Mouse (Mus musculus): ENCODE measurements at regions not wholly inside any gene's neighbourhood (a gene's known extent, or its start where the extent isn't known, plus 50 kb on each side); places are given as distances from the start of the nearest gene placed in this dataset.
"Not testable (repeated sequence)": the region's sequence is repeated elsewhere in the genome, so short reads cannot be mapped to it uniquely, and the experiment has no call there.

DNA sequence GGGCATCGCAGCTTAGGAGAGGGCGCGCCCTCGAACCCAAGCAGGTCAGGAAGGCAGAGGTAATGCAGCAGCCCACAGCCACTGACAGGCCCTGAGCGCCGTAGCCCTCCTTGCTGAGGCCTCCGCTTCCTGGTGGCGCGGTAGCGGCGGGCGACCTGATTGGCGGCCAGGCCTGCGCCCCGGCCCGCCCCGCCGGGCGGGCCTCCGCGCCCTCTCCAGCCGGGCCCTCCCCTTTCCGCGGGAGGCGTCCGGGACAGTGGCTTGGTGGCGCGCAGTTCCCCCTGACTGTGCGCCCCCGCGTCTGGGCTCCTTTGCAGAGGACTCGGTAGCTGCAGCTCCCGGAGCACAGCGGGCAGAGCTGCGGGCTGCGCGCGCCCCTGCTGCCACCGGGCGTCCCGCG is 242.1 kb downstream of the Gm21863 start:
- H3K27ac ChIP-seq (replicated peaks; ENCODE audit: low read depth, low read length); H3K36me3 ChIP-seq (ENCODE audit: control insufficient read depth, insufficient read depth, low read length); H3K9me3 ChIP-seq (ENCODE audit: control insufficient read depth, low read length); ATAC-seq (ENCODE audit: insufficient number of reproducible peaks, low FRiP score, low TSS enrichment, low read depth); H3K4me2 ChIP-seq (ENCODE audit: low read depth, severe bottlenecking); H3K9ac ChIP-seq (ENCODE audit: low read length); H3K4me1 ChIP-seq (ENCODE audit: control insufficient read depth, insufficient read depth, low read length); H3K27me3 ChIP-seq (ENCODE audit: control insufficient read depth, insufficient read depth, low read length): not testable (repeated sequence)
- peak; percentile 70 for DNase-seq (ENCODE audit: low spot score)
- 3% methylated on average over 8 of the region's 42 CpGs for WGBS
- peak overlapping the region; percentile 39 for H3K4me3 ChIP-seq (ENCODE audit: low read depth, low read length)

DNA sequence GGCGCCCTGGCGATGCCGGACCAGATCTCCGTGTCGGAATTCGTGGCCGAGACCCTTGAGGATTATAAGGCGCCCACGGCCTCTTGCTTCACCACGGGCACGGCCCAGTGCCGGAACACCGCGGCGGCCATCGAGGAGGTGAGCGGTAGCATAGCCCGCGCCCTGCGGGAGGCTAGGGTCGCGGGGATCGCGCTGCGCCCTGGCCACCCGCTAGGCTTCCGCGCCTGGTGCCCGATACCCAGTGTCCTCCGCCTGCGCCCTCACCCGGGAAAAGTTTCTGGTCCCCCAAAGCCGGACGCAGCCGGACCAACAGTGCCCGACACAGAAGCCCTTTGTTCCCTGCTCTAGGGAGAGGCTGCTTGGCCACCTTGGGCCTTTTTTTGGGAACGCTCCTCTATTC is 242.6 kb downstream of the Gm21863 start:
- Histone ChIP-seq H3K9ac (ENCODE audit: low read length) (peak overlapping the region; percentile 63), H3K4me3 (ENCODE audit: low read depth, low read length) (peak overlapping the region; percentile 39)
- ATAC-seq (ENCODE audit: insufficient number of reproducible peaks, low FRiP score, low TSS enrichment, low read depth); H3K4me2 ChIP-seq (ENCODE audit: low read depth, severe bottlenecking); H3K9me3 ChIP-seq (ENCODE audit: control insufficient read depth, low read length); H3K27me3 ChIP-seq (ENCODE audit: control insufficient read depth, insufficient read depth, low read length); H3K4me1 ChIP-seq (ENCODE audit: control insufficient read depth, insufficient read depth, low read length); H3K36me3 ChIP-seq (ENCODE audit: control insufficient read depth, insufficient read depth, low read length); H3K27ac ChIP-seq (replicated peaks; ENCODE audit: low read depth, low read length): not testable (repeated sequence)
- DNase-seq (ENCODE audit: low spot score), result peak; percentile 34
- 2% methylated on average over 31 of the region's 37 CpGs for WGBS

DNA sequence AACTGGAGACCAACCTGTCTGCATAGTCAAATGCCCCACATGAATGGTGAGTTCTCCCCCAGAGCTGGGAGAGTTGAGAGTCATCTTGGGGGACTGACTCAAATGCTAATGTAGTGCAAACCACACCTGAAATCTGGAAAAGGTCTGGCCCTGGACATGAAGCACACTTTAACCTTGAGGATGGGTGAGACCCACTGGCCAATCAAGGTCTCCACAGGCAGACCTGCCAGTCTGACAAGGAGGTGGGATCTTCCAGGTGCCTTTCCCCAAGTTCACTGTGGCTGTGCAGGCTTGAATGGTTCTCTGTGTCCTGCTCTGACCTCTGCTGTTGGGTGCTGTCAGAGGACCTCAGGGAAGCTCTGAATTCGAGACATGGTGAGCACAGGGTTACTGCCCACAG is 269.6 kb downstream of the Gm21863 start:
- H3K27me3 ChIP-seq (ENCODE audit: control insufficient read depth, insufficient read depth, low read length); H3K4me3 ChIP-seq (ENCODE audit: low read depth, low read length); H3K4me2 ChIP-seq (ENCODE audit: low read depth, severe bottlenecking); ATAC-seq (ENCODE audit: insufficient number of reproducible peaks, low FRiP score, low TSS enrichment, low read depth); H3K27ac ChIP-seq (replicated peaks; ENCODE audit: low read depth, low read length); H3K36me3 ChIP-seq (ENCODE audit: control insufficient read depth, insufficient read depth, low read length); H3K4me1 ChIP-seq (ENCODE audit: control insufficient read depth, insufficient read depth, low read length); H3K9ac ChIP-seq (ENCODE audit: low read length); DNase-seq (ENCODE audit: low spot score): not testable (repeated sequence)
- peaks cover 24% of the 10 kb centered on the region for H3K9me3 ChIP-seq (ENCODE audit: control insufficient read depth, low read length)
- 86% methylated on average over 1 of the region's 1 CpGs for WGBS

DNA sequence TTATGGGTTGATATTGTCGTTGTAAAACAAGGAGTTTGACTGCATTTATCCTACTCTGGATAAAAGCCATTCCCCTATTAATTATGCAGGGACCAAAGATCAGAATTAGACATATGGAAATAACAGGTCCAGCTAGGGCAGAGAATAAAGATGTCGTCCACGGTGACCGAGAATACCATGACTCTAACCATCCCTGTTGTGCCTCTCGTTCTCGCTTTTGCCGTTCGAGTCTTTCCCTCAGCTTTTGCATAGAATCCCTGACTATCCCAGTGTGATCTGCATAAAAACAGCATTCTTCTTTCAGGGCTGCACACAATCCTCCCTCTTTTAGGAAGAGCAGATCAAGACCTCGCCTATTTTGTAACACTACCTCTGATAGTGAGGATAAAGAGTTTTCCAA is 272.5 kb downstream of the Gm21863 start:
- H3K27me3 ChIP-seq (ENCODE audit: control insufficient read depth, insufficient read depth, low read length); H3K4me3 ChIP-seq (ENCODE audit: low read depth, low read length); H3K4me2 ChIP-seq (ENCODE audit: low read depth, severe bottlenecking); H3K9ac ChIP-seq (ENCODE audit: low read length); H3K27ac ChIP-seq (replicated peaks; ENCODE audit: low read depth, low read length); H3K36me3 ChIP-seq (ENCODE audit: control insufficient read depth, insufficient read depth, low read length); H3K4me1 ChIP-seq (ENCODE audit: control insufficient read depth, insufficient read depth, low read length): not testable (repeated sequence)
- 81% methylated on average over 9 of the region's 9 CpGs for WGBS
- H3K9me3 ChIP-seq (ENCODE audit: control insufficient read depth, low read length), result peaks cover 52% of the 10 kb centered on the region
- ATAC-seq (ENCODE audit: insufficient number of reproducible peaks, low FRiP score, low TSS enrichment, low read depth) (0 out of 2 replicates have a peak, but pooled peaks have one; percentile 27), DNase-seq (ENCODE audit: low spot score) (peak; percentile 21)

DNA sequence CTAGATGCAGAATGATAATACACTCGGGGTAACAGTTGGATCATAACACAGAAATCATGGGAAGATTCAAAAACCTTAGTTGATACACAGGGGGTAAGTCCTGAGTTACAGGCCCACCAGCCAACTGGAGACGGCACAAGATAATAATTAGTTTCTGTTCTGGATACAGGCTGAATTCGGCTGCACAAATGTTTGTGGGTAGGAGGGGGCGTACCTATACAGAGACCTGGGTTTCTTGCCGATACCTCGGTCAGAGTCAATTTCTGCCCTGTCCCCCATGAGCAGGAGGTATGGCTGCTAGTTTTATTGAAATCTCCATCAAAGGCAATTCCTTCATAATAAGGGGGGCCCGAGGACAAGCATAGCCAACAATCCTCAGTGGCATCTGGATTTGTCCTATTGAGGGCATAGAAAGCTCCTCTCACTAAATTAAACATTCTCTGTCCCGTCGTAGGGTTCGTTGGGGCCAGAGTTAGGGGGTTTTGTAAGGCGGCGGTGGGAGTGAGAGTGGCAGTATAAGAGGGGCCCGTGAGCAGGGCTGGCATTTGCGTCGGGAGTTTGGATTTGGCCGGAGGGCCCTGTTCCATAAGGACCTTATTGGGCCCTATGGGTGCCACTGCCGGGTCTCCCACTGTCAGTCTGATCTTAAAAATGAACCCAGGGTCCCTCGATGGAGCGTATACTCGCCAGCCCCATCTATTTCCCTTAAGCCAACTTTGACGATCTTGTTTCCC is 273.3 kb downstream of the Gm21863 start:
- not testable (repeated sequence) for H3K27me3 ChIP-seq (ENCODE audit: control insufficient read depth, insufficient read depth, low read length); H3K4me1 ChIP-seq (ENCODE audit: control insufficient read depth, insufficient read depth, low read length); H3K4me3 ChIP-seq (ENCODE audit: low read depth, low read length); ATAC-seq (ENCODE audit: insufficient number of reproducible peaks, low FRiP score, low TSS enrichment, low read depth); H3K27ac ChIP-seq (replicated peaks; ENCODE audit: low read depth, low read length); H3K4me2 ChIP-seq (ENCODE audit: low read depth, severe bottlenecking); H3K9ac ChIP-seq (ENCODE audit: low read length); H3K36me3 ChIP-seq (ENCODE audit: control insufficient read depth, insufficient read depth, low read length)
- H3K9me3 ChIP-seq (ENCODE audit: control insufficient read depth, low read length), result peaks cover 59% of the 10 kb centered on the region
- 78% methylated on average over 21 of the region's 21 CpGs for WGBS
- DNase-seq (ENCODE audit: low spot score), result peak; percentile 21

DNA sequence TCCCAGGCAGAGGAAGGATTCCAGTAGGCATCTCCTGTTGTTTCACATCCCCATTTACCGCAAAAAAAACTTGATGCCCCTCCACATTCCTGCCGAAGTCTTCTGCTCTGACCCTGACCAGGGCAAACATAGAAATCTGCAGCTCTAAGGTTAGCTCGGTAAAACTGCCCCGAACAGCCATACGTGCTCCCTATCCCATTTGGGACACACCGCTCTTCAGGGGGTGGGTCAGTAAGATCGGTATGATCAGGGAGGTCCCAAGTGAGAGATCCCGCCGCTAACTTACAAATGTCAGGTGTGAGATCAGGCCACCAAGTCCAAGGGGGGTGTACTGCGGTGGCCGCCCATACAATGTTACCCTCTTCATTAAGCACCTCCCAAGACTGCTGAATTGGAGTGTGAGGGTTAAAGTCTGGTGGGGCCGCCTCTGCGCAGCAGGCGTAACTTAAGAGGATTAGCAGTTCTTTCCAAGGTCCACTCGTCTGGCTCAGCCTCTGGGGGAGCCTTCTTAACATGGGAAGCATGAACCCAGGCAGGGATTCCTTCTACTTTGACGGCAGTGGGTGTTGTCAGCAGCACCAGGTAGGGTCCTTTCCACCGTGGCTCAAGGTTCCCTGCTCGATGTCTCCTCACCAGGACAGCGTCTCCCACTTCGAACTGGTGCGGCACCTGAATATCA is 274.2 kb downstream of the Gm21863 start:
- H3K4me2 ChIP-seq (ENCODE audit: low read depth, severe bottlenecking); ATAC-seq (ENCODE audit: insufficient number of reproducible peaks, low FRiP score, low TSS enrichment, low read depth); H3K27ac ChIP-seq (replicated peaks; ENCODE audit: low read depth, low read length); H3K4me3 ChIP-seq (ENCODE audit: low read depth, low read length); H3K4me1 ChIP-seq (ENCODE audit: control insufficient read depth, insufficient read depth, low read length); H3K9ac ChIP-seq (ENCODE audit: low read length): not testable (repeated sequence)
- Histone ChIP-seq H3K9me3 (ENCODE audit: control insufficient read depth, low read length) (peaks cover 68% of the 10 kb centered on the region), H3K36me3 (ENCODE audit: control insufficient read depth, insufficient read depth, low read length) (peaks cover 15% of the 10 kb centered on the region; the same call in 1 of the 2 replicates), H3K27me3 (ENCODE audit: control insufficient read depth, insufficient read depth, low read length) (peaks cover 12% of the 10 kb centered on the region)
- WGBS, result 75% methylated on average over 21 of the region's 21 CpGs
- peak; percentile 22 for DNase-seq (ENCODE audit: low spot score)

DNA sequence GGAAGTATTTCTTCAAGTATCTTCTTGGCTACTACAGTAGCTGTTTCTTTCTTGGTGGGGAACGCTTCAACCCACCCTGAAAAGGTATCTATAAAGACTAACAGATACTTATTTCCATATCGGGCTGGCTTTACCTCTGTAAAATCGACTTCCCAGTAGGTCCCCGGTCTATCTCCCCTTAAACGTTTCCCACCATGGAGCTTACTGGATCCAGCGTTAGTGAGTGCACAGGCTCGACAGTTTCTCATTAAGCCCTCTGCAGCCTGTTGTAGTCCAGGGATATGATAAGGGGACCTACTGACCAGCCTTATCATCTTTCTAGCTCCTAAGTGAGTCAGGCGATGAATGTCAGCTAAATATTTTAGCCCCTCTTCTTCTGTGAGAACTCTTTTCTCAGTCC is 275.1 kb downstream of the Gm21863 start:
- not testable (repeated sequence) for H3K4me2 ChIP-seq (ENCODE audit: low read depth, severe bottlenecking); H3K4me3 ChIP-seq (ENCODE audit: low read depth, low read length); H3K27ac ChIP-seq (replicated peaks; ENCODE audit: low read depth, low read length); ATAC-seq (ENCODE audit: insufficient number of reproducible peaks, low FRiP score, low TSS enrichment, low read depth); H3K4me1 ChIP-seq (ENCODE audit: control insufficient read depth, insufficient read depth, low read length); H3K9ac ChIP-seq (ENCODE audit: low read length)
- H3K36me3 ChIP-seq (ENCODE audit: control insufficient read depth, insufficient read depth, low read length), result peaks cover 19% of the 10 kb centered on the region; the same call in 1 of the 2 replicates
- 83% methylated on average over 8 of the region's 8 CpGs for whole genome bisulfite sequencing
- peaks cover 74% of the 10 kb centered on the region for H3K9me3 ChIP-seq (ENCODE audit: control insufficient read depth, low read length)
- peaks cover 12% of the 10 kb centered on the region for H3K27me3 ChIP-seq (ENCODE audit: control insufficient read depth, insufficient read depth, low read length)
- peak; percentile 20 for DNase-seq (ENCODE audit: low spot score)

DNA sequence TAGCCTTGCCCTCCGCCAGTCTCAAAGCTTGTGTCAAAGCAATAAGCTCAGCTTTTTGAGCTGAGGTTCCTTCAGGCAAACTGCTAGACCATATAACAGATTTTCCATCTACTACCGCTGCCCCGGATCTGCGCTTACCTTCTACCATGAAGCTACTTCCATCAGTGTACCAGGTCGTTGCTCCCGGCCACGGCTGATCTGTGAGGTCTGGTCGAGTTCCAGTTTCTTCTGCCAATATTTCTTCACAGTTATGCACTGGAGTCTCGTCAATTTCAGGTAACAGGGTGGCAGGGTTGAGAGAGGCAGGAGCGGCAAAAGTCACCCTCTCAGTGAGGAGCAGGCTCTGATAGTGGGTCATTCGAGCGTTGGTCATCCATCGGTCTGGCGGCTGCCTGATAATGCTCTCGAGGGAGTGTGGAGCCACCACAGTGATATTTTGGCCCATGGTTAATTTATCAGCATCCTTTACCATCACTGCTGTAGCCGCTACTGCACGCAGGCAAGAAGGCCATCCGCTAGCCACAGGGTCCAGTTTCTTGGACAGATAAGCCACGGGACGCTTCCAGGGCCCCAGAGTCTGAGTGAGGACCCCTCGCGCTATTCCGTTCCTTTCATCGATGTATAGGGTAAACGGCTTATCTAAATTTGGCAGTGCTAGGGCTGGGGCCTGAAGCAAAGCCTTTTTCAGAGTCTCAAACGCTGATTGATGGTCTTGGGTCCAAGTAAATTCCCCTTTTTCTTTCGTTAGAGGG is 276.0 kb downstream of the Gm21863 start:
- DNase-seq (ENCODE audit: low spot score) (peak; percentile 31), ATAC-seq (ENCODE audit: insufficient number of reproducible peaks, low FRiP score, low TSS enrichment, low read depth) (no peak)
- Histone ChIP-seq H3K27me3 (ENCODE audit: control insufficient read depth, insufficient read depth, low read length) (peaks cover 12% of the 10 kb centered on the region), H3K4me3 (ENCODE audit: low read depth, low read length) (no peak overlapping the region), H3K36me3 (ENCODE audit: control insufficient read depth, insufficient read depth, low read length) (peaks cover 19% of the 10 kb centered on the region; the same call in 1 of the 2 replicates), H3K9ac (ENCODE audit: low read length) (no peak overlapping the region), H3K9me3 (ENCODE audit: control insufficient read depth, low read length) (peaks cover 74% of the 10 kb centered on the region), H3K27ac (replicated peaks; ENCODE audit: low read depth, low read length) (no peak overlapping the region), H3K4me1 (ENCODE audit: control insufficient read depth, insufficient read depth, low read length) (no peaks in the 10 kb centered on the region), H3K4me2 (ENCODE audit: low read depth, severe bottlenecking) (no peak overlapping the region)
- WGBS, result 68% methylated on average over 27 of the region's 27 CpGs
